Mouse (Mus musculus) kidney, adult 2 months (tissue): ENCODE results near the gene Adgrl1.

ENCODE experiments used
- CTCF ChIP-seq: fragments of 200-500 bp; conservative IDR thresholded peaks from 2 replicates; pipeline ENCODE4 v1.5.1; 2011; ENCODE audit warnings: low read depth, mild to moderate bottlenecking, control low read depth, low read length, moderate library complexity, mixed read lengths; ENCODE audit not compliant: insufficient read depth, insufficient read length
- POLR2A ChIP-seq: fragments of 200-500 bp; IDR thresholded peaks from one replicate; pipeline ENCODE4 v1.6.1; 2011; ENCODE audit warnings: low read depth, low read length, control low read depth

GRCm38 (mm10) chr8:83896461-83896860 lies 3.4 kb upstream of the Adgrl1 start:
- TF ChIP-seq POLR2A (no peak), CTCF (no peak)
